Mouse (Mus musculus) thymus, postnatal 10 days (tissue): Measurements from ENCODE around the gene Ebi3.
"Not testable (repeated sequence)": the region's sequence is repeated elsewhere in the genome, so short reads cannot be mapped to it uniquely, and the experiment has no call there.

Source experiments
- DNase-seq, 2 experiments: peaks; one replicate each; pipeline ENCODE4 v3.0.0; 2021; ENCODE audit warnings: low spot score in 2 of 2

Ebi3 gene

DNA sequence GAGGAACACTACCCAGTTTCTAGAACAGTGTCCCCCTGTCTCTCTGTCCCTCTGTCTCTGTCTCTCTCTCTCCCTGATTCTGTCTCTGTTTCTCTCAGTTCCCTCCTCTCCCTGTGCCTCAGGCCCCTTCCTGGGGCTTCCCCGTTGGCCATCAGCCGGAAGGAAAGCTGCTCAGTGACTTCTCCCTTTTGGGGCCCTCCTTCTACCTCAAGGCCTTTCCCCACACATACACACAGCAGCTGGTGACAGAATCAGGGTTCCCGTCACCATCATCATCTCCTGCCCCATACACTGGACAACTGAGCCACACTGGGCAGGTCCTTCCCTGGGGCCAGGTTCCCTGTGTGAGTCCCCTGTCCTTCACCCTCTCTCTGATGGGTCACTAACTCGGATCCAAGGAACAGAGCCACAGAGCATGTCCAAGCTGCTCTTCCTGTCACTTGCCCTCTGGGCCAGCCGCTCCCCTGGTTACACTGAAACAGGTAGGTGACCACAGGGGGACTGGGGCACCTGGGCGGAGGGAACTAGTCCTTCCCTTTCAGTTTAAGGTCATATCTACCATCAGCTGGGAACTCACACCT, at the start of gene Ebi3:
Gene Ebi3, plus strand, starts transcription at position 194 of the 581 bp plus-strand sequence.
- peak in 1 of 2 experiments; percentile 3 for DNase-seq

DNA sequence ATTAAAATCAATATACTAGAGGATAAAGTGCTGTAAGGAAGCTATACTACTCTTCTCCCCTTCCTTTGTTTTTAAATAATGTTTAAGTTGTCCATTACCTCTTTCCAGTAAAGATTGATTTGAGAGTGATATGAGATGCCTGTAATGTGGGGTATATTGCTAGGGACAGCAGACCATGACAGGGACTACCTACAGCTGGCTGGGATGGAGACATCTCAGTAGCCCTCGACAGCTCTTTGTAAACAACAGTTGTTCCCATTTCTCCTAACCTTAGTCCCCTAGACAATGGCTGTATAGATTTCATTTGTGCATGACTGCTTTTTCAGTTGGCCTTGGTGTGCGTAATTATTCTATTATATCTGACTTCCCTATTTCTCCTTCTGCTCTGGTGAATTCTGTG, 49.4 kb upstream of the Ebi3 start:
- no peak for DNase-seq

DNA sequence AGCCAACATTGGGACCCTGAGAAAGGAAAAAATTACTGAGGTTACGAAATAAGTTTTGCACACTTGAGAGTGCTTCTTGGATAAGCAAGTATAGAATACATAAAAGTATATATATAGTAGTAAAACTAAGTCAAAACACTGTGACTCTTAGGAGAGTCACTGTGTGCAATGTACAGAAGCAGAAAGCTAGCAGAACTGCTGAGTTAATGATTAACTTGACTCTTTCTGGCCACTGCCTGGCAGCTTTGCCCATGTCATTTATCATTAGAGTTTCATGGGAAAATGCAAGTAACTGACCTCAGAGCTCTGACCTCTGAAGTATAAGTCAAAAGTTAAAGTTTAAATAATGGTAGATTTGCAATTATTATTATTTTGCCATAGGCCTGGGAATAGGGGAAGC, 48.8 kb upstream of the Ebi3 start:
- no peak for DNase-seq

DNA sequence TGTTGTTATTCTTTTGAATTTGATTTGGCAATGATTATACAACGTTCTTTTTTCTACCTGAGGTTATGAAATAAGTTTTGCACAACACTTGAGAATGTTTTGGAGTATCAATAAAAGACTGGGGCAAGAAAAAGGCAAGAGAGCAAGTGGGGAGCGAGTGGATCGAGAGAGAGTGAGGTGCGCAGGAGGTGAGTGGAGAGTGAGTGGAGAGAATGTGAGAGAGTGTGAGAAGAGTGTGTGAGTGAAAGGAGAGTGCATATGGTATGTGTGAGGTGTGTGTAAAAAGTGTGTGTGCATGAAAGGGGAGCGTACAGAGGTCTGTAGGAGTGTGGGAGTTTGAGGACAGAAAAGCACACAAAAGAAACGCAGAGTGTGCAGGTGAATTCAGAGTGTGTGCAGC, 48.3 kb upstream of the Ebi3 start:
- DNase-seq = no peak

DNA sequence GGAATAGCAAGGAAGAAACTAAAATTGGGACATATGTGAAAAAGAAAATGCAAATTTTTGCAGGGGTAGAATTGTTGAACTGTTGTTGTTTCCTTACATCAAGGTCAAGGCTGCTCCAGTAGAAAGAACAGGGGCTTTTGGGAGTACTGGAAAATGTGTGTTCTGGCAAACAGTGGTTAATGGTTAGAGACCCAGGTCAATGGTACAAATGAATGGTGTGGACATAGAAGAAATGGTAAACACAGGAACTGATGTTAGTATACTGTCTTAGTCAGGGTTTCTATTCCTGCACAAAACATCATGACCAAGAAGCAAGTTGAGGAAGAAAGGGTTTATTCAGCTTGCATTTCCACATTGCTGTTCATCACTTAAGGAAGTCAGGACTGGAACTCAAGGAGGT, 45.8 kb upstream of the Ebi3 start:
- no peak for DNase-seq

DNA sequence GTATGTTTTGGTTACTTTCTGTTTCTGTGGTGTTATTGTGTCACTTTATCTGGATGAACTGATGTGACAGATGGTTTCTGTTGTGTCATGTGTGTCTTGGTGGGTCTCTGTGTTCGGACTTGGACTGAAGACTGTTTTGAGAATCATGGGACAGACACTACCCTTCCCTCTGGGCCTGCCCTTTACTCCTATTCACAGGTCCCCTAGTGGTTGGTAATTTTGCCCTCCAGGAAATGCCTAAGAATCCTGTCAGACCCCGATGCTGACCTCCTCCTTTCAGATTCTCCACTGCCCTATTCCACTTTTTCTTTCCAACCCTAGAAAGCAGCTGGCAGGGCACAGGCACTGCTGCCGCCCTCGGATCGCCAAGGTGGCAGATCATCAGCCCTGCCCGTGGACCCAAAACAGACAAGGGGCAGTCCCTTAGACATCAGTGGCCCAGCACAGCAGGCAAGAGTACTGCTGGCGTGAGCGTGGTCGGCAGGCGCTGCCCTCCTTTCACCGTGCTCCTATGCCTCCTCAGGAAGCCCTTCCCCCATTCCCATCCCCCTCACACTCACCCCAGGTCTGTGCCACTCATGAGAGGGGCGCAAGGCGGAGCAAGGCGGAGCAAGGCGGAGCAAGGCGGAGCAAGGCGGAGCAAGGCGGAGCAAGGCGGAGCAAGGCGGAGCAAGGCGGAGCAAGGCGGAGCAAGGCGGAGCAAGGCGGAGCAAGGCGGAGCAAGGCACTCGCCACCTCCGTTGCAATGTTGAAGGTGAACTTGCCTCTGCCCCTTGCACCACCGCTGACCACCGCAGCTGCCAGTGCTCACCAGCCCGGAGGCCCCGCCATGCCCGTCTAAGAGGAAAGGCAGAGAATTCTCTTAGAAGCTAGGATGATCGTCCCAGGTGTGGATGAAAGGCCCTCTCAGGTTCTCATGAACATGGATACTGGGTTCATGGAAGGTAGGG, 20.6 kb upstream of the Ebi3 start:
- peak; percentile 41 to 52 for DNase-seq

DNA sequence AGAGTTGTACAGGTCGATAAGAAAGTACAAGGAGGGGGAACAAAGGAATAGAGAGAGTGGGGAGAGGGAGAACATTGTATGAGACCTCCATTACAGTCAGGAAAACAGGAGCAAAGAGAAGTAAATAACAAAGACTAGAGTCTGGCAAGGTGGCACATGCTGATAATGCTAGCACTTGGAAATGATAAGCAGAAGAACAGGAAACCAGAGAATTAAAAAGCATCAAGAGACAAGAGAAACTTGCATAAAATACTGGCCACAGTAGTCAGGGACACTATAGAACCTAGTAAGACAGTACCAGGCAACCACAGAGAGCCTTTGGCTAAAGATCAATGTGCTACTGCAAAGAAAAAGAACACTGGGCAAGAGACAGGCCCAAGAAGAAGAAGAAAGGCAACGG, 19.8 kb upstream of the Ebi3 start:
- no peak for DNase-seq

DNA sequence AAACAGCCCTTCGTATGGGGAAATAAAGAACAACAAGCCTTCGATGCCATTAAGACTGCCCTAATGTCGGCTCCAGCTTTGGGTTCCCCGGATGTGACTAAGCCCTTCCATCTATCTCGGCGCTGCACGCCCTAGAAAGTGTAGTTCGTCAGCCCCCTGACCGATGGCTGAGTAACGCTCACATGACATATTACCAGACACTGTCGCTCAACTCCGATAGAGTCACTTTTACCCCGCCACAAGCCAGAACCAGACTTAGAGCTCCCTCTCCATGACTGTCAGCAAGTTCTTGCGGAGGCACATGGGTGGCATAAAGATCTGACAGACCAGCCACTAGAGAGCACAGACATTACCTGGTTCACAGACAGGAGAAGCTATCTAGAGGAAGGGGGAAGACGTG, 19.2 kb upstream of the Ebi3 start:
- DNase-seq = no peak

DNA sequence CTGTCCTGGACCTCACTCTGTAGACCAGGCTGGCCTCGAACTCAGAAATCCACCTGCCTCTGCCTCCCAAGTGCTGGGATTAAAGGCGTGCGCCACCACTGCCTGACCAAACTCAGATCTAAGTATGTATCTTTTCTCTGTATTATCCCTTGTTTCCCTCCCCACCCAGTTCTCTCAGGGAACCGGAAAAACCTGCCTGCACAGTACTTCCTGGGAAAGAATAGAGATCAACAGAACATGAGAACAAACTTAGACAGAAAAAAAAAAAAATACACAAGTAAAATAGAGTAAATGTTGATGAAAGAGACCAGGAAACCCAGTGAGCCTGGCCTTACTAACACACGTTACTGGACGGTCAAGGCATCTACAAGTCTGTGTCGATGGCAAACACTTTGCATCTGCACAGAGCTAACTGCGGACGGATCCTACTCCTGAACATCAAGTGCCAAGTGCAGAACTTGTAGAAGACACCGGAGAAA, 8.0 kb upstream of the Ebi3 start:
- DNase-seq = not testable (repeated sequence)

DNA sequence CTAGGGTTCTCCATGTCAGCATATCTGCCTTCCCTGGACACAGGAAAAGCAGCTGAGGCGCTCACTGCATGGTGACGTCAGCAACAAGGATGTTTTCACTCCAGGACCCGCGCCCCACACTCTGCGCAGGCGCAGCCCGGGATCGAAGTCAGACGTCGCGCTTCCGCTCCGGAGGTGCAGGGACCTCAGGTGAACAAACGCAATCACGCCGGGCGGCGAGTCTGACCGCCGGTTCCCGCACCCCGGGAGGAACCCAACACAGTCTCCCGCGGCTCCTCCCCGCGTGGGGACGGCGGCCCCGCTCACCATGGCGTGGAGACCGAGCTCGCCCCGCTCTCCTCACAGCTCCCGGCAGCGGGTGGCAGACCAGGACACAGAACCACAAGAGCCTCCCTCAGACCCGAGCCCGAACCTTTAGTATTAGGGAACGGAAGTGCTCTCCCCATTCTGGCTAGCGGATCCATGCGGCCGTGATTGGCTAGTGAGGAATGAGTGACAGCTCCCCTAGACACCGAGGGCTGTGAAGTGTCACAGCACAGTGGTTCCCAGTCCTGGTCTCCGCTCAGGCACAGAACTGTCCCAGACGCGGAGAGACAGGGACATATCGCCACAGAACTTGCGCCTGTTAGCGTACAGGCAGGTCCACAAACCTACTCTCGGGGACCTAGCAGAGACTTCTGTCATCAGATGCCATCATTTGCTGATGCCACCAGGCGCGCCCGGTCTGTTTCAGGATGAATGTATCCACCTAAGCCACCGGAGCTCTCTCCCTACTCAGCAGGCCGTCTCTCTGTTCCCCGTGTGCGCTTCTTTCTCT, 7.4 kb upstream of the Ebi3 start:
- peak; percentile 71 to 79 for DNase-seq

DNA sequence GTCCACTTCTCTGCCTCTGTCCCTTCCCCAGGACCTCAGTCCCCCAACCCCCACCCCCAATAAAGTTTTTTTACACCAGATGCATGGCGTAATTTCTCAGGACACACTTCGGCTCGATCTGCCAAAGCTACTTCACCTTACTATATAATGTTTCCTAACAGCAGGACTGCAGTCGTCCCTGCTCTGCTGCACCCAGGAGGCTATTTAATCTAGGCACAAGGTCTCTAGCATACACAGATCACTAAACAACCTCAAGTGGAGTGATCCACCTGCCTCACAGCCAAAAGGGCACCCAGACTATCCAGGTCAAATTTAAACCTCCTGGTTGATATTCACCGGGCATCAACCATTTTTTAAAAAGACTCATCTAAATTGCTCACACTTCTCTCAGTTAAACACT, 6.7 kb upstream of the Ebi3 start:
- DNase-seq = no peak

DNA sequence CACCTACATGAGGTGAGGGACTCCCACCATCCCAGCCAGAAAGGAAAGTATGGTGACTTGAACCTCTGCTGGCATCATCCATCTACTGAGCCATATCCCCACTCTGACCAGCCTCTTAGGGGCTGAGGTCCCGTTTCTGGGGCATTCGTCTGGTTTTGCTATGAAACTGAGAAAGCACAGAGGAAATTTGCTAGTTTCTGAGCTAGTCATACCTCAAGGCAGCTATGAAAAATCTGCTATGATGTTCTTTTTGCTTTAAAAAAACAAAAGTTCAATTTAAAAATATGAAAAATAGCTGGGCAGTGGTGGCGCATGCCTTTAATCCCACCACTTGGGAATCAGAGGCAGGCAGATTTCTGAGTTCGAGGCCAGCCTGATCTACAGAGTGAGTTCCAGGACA, 3.8 kb upstream of the Ebi3 start:
- DNase-seq = no peak

DNA sequence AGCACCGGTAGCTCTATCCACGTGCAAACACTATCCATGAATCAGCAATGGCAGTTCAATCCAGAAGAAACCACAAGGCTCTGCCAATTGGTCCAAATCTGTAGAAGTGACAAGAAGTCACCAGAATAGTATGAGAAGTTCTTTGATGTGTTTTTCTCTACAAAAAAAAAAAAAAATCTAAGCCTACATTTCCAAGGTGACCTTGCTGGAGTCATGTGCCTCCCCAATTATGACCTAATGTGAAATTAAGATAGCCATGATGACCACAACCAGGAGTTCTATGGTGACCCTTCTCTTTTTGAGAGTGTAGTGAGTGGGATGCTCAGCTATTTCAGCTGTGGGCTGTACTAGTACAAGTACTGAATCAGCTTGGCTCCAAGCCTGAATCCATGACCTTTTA, 3.0 kb upstream of the Ebi3 start, which contains the start of gene Zfp119b:
Gene Zfp119b, minus strand, starts transcription at position 101 of the 400 bp plus-strand sequence.
- no peak for DNase-seq

DNA sequence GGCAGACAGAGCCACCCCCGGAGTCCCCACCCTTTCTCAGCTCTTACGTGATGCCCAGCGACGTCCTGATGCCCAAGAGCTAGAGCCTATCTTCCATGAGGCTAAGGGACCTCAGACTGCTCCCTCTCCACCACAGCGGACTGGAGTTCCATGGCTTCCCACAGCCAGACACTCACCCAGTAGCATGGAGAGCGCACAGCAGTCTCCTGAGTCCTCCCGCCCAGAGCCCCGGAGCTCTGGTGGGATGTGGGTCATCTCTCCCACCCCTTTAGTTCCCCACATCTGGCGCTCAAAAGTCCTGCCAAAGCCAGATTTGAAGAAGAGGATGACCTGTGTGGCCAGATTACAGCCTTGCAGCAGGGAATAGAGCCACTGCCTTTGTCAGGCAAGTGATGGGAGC, 1.8 kb upstream of the Ebi3 start:
- DNase-seq = no peak

DNA sequence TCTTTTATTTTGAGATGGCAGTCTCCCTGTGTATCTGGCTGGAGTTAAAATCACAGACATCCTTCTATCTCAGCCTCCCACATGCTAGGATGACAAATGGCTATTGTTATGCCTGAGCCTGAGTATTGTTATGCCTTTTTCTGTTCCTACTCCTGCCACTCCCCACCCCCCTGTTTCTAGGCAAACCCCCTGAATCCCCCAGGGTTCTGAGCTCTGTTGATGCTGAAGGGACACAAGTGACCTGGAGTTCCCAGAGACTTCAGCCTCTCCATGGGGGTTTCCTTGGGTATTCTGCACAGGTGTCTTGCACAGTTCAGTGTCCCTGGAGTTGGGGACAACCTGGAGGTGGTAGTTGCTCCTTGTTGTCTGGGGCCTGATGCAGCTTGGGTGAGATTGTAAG, 399 bp upstream of the Ebi3 start:
- DNase-seq = no peak

DNA sequence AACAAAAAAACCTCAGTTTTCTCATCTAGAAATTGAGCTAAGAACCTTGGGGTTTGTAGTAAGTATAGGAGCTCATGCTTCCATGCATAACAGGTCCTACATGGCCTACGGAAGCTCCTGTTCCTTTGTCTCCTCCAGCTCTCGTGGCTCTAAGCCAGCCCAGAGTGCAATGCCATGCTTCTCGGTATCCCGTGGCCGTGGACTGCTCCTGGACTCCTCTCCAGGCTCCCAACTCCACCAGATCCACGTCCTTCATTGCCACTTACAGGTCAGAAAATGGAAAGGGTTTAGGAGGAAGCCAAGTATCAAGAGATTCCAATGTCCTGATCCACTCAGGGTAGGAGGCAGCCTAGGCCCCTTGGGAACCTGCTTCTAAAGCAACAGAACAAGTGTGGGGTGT, 1.3 kb downstream of the Ebi3 start:
- no peak for DNase-seq

DNA sequence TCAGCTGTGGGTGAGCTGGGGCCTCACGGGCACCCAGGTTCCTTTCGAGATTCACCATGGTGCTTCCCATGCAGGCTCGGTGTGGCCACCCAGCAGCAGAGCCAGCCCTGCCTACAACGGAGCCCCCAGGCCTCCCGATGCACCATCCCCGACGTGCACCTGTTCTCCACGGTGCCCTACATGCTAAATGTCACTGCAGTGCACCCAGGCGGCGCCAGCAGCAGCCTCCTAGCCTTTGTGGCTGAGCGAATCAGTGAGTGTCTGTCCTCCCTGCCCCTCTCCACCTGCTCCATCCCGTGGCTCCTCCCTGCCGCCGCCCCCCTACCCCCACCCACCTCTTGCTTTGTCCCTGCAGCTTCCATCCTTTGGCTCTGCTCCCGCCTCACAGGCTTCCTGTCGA, 1.8 kb downstream of the Ebi3 start:
- no peak for DNase-seq

DNA sequence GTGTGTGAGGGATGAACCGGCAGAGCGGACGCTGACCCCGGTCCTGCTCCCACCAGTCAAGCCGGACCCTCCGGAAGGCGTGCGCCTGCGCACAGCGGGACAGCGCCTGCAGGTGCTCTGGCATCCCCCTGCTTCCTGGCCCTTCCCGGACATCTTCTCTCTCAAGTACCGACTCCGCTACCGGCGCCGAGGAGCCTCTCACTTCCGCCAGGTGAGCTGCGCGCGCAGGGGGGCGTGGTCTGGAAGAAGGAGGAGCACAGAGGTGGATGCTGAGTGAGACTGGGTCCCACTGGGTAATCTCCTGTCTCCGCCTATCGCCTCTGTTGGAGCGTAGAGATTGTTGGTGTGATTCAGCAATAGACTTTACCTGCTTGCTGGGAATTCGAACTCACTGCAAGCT, 3.7 kb downstream of the Ebi3 start:
- peak; percentile 75 to 78 for DNase-seq

DNA sequence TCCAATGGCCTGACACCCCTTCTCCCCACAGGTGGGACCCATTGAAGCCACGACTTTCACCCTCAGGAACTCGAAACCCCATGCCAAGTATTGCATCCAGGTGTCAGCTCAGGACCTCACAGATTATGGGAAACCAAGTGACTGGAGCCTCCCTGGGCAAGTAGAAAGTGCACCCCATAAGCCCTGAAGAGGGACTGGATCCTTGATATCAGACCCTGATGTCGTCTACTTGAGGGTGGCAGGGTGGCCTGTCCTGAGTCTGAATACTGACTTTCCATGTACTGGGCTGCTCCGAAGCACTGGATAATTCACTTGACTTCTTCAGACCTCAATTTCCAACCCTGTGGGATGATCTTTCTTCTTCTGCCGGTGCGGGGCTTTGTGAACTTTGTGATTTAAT, 4.2 kb downstream of the Ebi3 start:
- DNase-seq = no peak

DNA sequence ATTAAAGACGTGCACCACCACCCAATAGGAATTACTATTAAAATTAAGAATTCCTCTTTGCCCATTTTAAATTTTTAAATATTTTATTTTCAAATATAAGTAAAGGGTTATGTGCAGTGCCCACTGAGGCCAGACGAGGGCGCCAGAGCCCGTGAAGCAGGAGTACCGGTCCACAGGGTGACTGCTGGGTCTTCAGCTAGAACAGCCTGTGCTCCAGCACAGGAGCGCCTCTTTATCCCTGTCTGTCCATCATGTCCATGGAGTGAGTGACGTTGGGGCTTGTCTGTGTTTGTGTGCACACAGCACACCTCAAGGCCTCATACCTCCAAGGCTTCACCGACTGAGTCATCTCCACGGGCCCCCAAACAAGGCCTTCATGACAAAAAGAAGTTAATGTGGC, 4.7 kb downstream of the Ebi3 start:
- peak; percentile 45 to 72 for DNase-seq

DNA sequence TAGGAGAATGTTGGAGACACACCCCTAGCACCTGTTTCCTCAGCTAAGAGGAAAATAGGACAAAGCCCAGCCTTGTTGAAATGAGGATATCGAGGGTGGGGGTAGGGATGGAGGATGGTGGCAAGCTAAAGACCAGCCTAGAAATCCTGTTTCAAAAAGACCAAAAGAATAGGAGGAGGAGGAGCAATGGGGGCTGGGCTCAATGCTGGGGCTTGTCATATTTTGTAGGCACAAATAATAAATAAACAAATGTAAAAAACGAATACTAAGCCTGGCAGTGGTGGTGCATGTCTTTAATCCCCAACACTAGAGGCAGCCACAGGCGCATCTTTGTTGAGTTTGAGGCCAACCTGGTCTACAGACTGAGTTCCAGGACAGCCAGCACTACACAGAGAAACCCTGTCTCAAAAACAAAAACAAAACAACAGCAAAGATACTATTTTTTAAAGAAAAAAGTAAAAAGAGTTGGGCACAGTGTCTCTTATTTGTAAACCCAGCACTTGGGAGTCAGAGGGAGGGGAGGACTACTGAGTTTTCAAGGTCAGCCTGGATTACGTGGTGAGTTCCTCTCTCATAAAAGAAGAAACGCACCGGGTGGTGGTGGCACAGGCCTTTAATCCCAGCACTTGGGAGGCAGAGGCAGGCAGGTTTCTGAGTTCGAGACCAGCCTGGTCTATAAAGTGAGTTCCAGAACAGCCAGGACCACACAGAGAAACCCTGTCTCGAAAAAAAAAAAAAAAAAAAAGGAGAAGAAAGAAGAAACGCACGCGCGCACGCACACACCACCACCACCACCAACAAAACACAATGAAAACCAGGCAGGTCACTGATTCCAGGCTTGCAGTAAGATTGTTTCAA, 5.5 kb downstream of the Ebi3 start:
- DNase-seq = no peak

DNA sequence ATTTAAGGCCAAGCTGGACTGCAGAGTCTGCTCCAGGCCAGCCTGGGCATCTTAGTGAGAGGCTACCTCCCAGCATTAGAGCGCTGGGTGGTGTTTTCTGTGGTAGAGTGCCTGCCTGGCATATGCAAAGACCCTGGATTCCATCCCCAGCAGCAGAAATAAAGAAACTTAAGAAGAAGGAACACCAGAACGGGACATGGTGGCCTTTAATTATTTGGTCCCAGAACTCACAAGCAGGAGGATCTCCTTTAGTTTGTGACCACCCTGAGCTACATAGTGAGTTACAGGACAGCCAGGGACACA, 6.1 kb downstream of the Ebi3 start:
- no peak for DNase-seq
